Mouse (Mus musculus) limb, embryonic 14.5 days (tissue): Measurements from ENCODE around the gene Etv2. TPM values are rescaled to one million over a fixed set of nuclear protein-coding genes. Genes with fewer than 3 reads are reported as not detected.

Source experiments
- ATAC-seq: fragments of 200-750 bp; cut with Nextera tagmentation; 2 replicates; pipeline ENCODE4 v1.8.0; 2017; ENCODE audit warnings: low read depth, moderate number of reproducible peaks, moderate TSS enrichment; ENCODE audit not compliant: low FRiP score
- DNase-seq: peaks from one replicate; pipeline ENCODE4 v3.0.0-alpha.2; 2015; ENCODE audit warnings: low spot score
- H3K27ac ChIP-seq: fragments of 300-500 bp; sonication (generic); replicated peaks from 2 replicates; pipeline ENCODE4 v1.5.1; 2014; ENCODE audit warnings: low read depth, mild to moderate bottlenecking, low read length, moderate library complexity, mixed read lengths
- H3K27me3 ChIP-seq: fragments of 300-500 bp; sonication (generic); 2 replicates; pipeline ENCODE4 v1.6.1; 2014; ENCODE audit warnings: low read length, mixed read lengths; ENCODE audit not compliant: control insufficient read depth, insufficient read depth
- H3K36me3 ChIP-seq: fragments of 300-500 bp; sonication (generic); 2 replicates; pipeline ENCODE4 v1.6.1; 2014; ENCODE audit warnings: mild to moderate bottlenecking, low read length, moderate library complexity, mixed read lengths; ENCODE audit not compliant: control insufficient read depth, insufficient read depth
- H3K4me1 ChIP-seq: fragments of 300-500 bp; sonication (generic); 2 replicates; pipeline ENCODE4 v1.6.1; 2014; ENCODE audit warnings: antibody characterized with exemption, low read length, mixed read lengths; ENCODE audit not compliant: control insufficient read depth, insufficient read depth
- H3K4me2 ChIP-seq: fragments of 300-500 bp; sonication (generic); replicated peaks from 2 replicates; pipeline ENCODE4 v1.6.1; 2014; ENCODE audit warnings: low read depth, mild to moderate bottlenecking, low read length, moderate library complexity; ENCODE audit not compliant: severe bottlenecking
- H3K4me3 ChIP-seq: fragments of 300-500 bp; sonication (generic); replicated peaks from 2 replicates; pipeline ENCODE4 v1.5.1; 2014; ENCODE audit warnings: low read length
- H3K9ac ChIP-seq: fragments of 300-500 bp; sonication (generic); 2 replicates; pipeline ENCODE4 v1.6.1; 2014; ENCODE audit warnings: mild to moderate bottlenecking, low read depth, low read length, moderate library complexity; ENCODE audit not compliant: severe bottlenecking
- H3K9me3 ChIP-seq: fragments of 300-500 bp; sonication (generic); 2 replicates; pipeline ENCODE4 v1.6.1; 2016; ENCODE audit warnings: low read length; ENCODE audit not compliant: control insufficient read depth
- POLR2A ChIP-seq: fragments of 200-500 bp; IDR thresholded peaks from 2 replicates; pipeline ENCODE4 v1.8.0; 2012; ENCODE audit warnings: inconsistent platforms, mild to moderate bottlenecking, moderate library complexity, borderline replicate concordance; ENCODE audit not compliant: insufficient read depth, insufficient read length; ENCODE audit errors: extremely low read depth
- WGBS: fragments of 180-500 bp; shearing (Covaris S2); extraction: QIAGEN DNeasy Blood & Tissue Kit; methylation state at CpG from one replicate; pipeline ENCODE4 v1.1.7; 2014; 5-methylcytosine and 5-hydroxymethylcytosine counted together
- microRNA-seq: library from miRNA; unstranded; fragments of <30 nt; microRNA quantifications from one replicate; pipeline ENCODE4, GENCODE M21; 2016
- polyA plus RNA-seq, 2 experiments: library from polyadenylated mRNA; depleted of rRNA in 1 of 2; stranded (reverse) in 1 of 2; unstranded in 1 of 2; fragments of >200 nt; fragmentation: Nextera tagmentation in 1 of 2; extraction: Ambion mirVana in 1 of 2; gene quantifications; 2 replicates each; pipeline versions ENCODE4 v1.2.1 to v1.2.3; 2012 to 2014

The Etv2 gene
- polyA plus RNA-seq, 2 experiments: not detected

- no peak for ATAC-seq
- Histone ChIP-seq H3K36me3 (peaks cover 52% of the 10 kb centered on the region), H3K4me2 (no peak overlapping the region; the same call in 1 of the 2 replicates), H3K9ac (0 out of 2 replicates have a peak overlapping the region, but pooled peaks have one; percentile 98), H3K27ac (no peak overlapping the region), H3K9me3 (no peaks in the 10 kb centered on the region), H3K4me1 (peaks cover 14% of the 10 kb centered on the region), H3K4me3 (0 out of 2 replicates have a peak overlapping the region, but pooled peaks have one; percentile 96), H3K27me3 (no peaks in the 10 kb centered on the region)
- 86% methylated on average over 28 of the region's 28 CpGs for WGBS
- no peak for TF ChIP-seq POLR2A
- DNase-seq: no peak
Measured at GRCm38 (mm10) chr7:30586455-30587020, 49.1 kb downstream of the Etv2 start.

GRCm38 (mm10) chr7:30585170-30585569 is 50.5 kb downstream of the Etv2 start:
- WGBS: 95% methylated on average over 7 of the region's 7 CpGs
- H3K9ac ChIP-seq: no peak overlapping the region
- DNase-seq: no peak

GRCm38 (mm10) chr7:30584339-30584738 is 51.3 kb downstream of the Etv2 start:
- peaks cover 74% of the 10 kb centered on the region for H3K36me3 ChIP-seq
- H3K9ac ChIP-seq: no peak overlapping the region
- no peak overlapping the region for H3K4me2 ChIP-seq
- 97% methylated on average over 10 of the region's 10 CpGs for WGBS
- ATAC-seq (no peak), DNase-seq (no peak)
- no peak overlapping the region for H3K27ac ChIP-seq
- H3K27me3 ChIP-seq: no peaks in the 10 kb centered on the region
- no peak overlapping the region for H3K4me3 ChIP-seq
- H3K4me1 ChIP-seq: peaks cover 11% of the 10 kb centered on the region
- H3K9me3 ChIP-seq: no peaks in the 10 kb centered on the region
- TF ChIP-seq POLR2A: no peak

More at GRCm38 (mm10) chr7:30585170-30585569, 50.5 kb downstream of the Etv2 start:
- Histone ChIP-seq H3K4me2 (no peak overlapping the region), H3K36me3 (peaks cover 66% of the 10 kb centered on the region), H3K9me3 (no peaks in the 10 kb centered on the region), H3K27ac (no peak overlapping the region), H3K27me3 (no peaks in the 10 kb centered on the region), H3K4me3 (no peak overlapping the region), H3K4me1 (peaks cover 14% of the 10 kb centered on the region)
- ATAC-seq: no peak
- no peak for TF ChIP-seq POLR2A

Small RNA genes lying within 50 kb of the gene (microRNA-seq; reads per million reads assigned to microRNA genes)
- gene Mir3569: not detected

Other genes starting within 250 kb of the Etv2 start
Only the 30 nearest of the 33 such genes appear.
- gene Hcst, start 216.0 kb downstream of the Etv2 start, polyA plus RNA-seq (2012; rRNA removed): 1.9 and 2.2 TPM in 2 replicates
- 0.70 and 3.0 TPM in 2 replicates for gene Hcst, start 216.0 kb downstream of the Etv2 start, polyA plus RNA-seq (2014; fragmentation: Nextera tagmentation; extraction: Ambion mirVana)
- gene Nfkbid, start 214.1 kb downstream of the Etv2 start, polyA plus RNA-seq (2012; rRNA removed): 3.0 and 3.5 TPM in 2 replicates
- gene Nfkbid, start 214.1 kb downstream of the Etv2 start, polyA plus RNA-seq (2014; fragmentation: Nextera tagmentation; extraction: Ambion mirVana): 1.7 and 2.2 TPM in 2 replicates
- 41.9 and 55.5 TPM in 2 replicates for gene Aplp1, start 190.3 kb downstream of the Etv2 start, polyA plus RNA-seq (2012; rRNA removed)
- gene Aplp1, start 190.3 kb downstream of the Etv2 start, polyA plus RNA-seq (2014; fragmentation: Nextera tagmentation; extraction: Ambion mirVana): 31.4 and 37.4 TPM in 2 replicates
- 0.06 and 0.13 TPM in 2 replicates for gene Kirrel2, start 178.2 kb downstream of the Etv2 start, polyA plus RNA-seq (2012; rRNA removed)
- 0.07 TPM in 1 of 2 replicates, not detected in the other for gene Kirrel2, start 178.2 kb downstream of the Etv2 start, polyA plus RNA-seq (2014; fragmentation: Nextera tagmentation; extraction: Ambion mirVana)
- gene Nphs1, start 177.5 kb downstream of the Etv2 start, polyA plus RNA-seq (2012; rRNA removed): 0.03 and 0.06 TPM in 2 replicates
- gene Nphs1, start 177.5 kb downstream of the Etv2 start, polyA plus RNA-seq (2014; fragmentation: Nextera tagmentation; extraction: Ambion mirVana): 0.14 and 0.23 TPM in 2 replicates
- 0.04 and 0.11 TPM in 2 replicates for gene Prodh2, start 142.2 kb downstream of the Etv2 start, polyA plus RNA-seq (2012; rRNA removed)
- not detected in 2 replicates for gene Prodh2, start 142.2 kb downstream of the Etv2 start, polyA plus RNA-seq (2014; fragmentation: Nextera tagmentation; extraction: Ambion mirVana)
- gene Arhgap33, start 100.8 kb downstream of the Etv2 start, polyA plus RNA-seq (2012; rRNA removed): 66.1 and 91.7 TPM in 2 replicates
- 9.7 and 14.2 TPM in 2 replicates for gene Arhgap33, start 100.8 kb downstream of the Etv2 start, polyA plus RNA-seq (2014; fragmentation: Nextera tagmentation; extraction: Ambion mirVana)
- 15.4 and 18.6 TPM in 2 replicates for gene Hspb6, start 83.7 kb downstream of the Etv2 start, polyA plus RNA-seq (2012; rRNA removed)
- gene Hspb6, start 83.7 kb downstream of the Etv2 start, polyA plus RNA-seq (2014; fragmentation: Nextera tagmentation; extraction: Ambion mirVana): 15.7 and 16.8 TPM in 2 replicates
- 31.8 and 47.3 TPM in 2 replicates for gene Proser3, start 83.6 kb downstream of the Etv2 start, polyA plus RNA-seq (2012; rRNA removed)
- 9.4 and 10.8 TPM in 2 replicates for gene Proser3, start 83.6 kb downstream of the Etv2 start, polyA plus RNA-seq (2014; fragmentation: Nextera tagmentation; extraction: Ambion mirVana)
- gene Lin37, start 76.0 kb downstream of the Etv2 start, polyA plus RNA-seq (2012; rRNA removed): 35.8 and 38.7 TPM in 2 replicates
- gene Lin37, start 76.0 kb downstream of the Etv2 start, polyA plus RNA-seq (2014; fragmentation: Nextera tagmentation; extraction: Ambion mirVana): 38.5 and 45.8 TPM in 2 replicates
- gene U2af1l4, start 72.6 kb downstream of the Etv2 start, polyA plus RNA-seq (2012; rRNA removed): 71.8 and 75.8 TPM in 2 replicates
- 95.6 and 99.2 TPM in 2 replicates for gene U2af1l4, start 72.6 kb downstream of the Etv2 start, polyA plus RNA-seq (2014; fragmentation: Nextera tagmentation; extraction: Ambion mirVana)
- 7.3 and 8.9 TPM in 2 replicates for gene Gm49396, start 72.5 kb downstream of the Etv2 start, polyA plus RNA-seq (2012; rRNA removed)
- gene Gm49396, start 72.5 kb downstream of the Etv2 start, polyA plus RNA-seq (2014; fragmentation: Nextera tagmentation; extraction: Ambion mirVana): 5.0 and 7.4 TPM in 2 replicates
- gene Psenen, start 72.2 kb downstream of the Etv2 start, polyA plus RNA-seq (2012; rRNA removed): 141 and 161 TPM in 2 replicates
- 136 and 137 TPM in 2 replicates for gene Psenen, start 72.2 kb downstream of the Etv2 start, polyA plus RNA-seq (2014; fragmentation: Nextera tagmentation; extraction: Ambion mirVana)
- gene Igflr1, start 70.4 kb downstream of the Etv2 start, polyA plus RNA-seq (2012; rRNA removed): 5.2 and 6.0 TPM in 2 replicates
- 1.7 and 4.9 TPM in 2 replicates for gene Igflr1, start 70.4 kb downstream of the Etv2 start, polyA plus RNA-seq (2014; fragmentation: Nextera tagmentation; extraction: Ambion mirVana)
- 62.0 and 73.8 TPM in 2 replicates for gene Kmt2b, start 47.1 kb downstream of the Etv2 start, polyA plus RNA-seq (2012; rRNA removed)
- gene Kmt2b, start 47.1 kb downstream of the Etv2 start, polyA plus RNA-seq (2014; fragmentation: Nextera tagmentation; extraction: Ambion mirVana): 13.1 and 15.4 TPM in 2 replicates
- 0.51 and 0.55 TPM in 2 replicates for gene Zbtb32, start 36.9 kb downstream of the Etv2 start, polyA plus RNA-seq (2012; rRNA removed)
- gene Zbtb32, start 36.9 kb downstream of the Etv2 start, polyA plus RNA-seq (2014; fragmentation: Nextera tagmentation; extraction: Ambion mirVana): 0.62 and 0.67 TPM in 2 replicates
- 4.7 and 5.7 TPM in 2 replicates for gene Upk1a, start 23.0 kb downstream of the Etv2 start, polyA plus RNA-seq (2012; rRNA removed)
- 1.2 and 1.7 TPM in 2 replicates for gene Upk1a, start 23.0 kb downstream of the Etv2 start, polyA plus RNA-seq (2014; fragmentation: Nextera tagmentation; extraction: Ambion mirVana)
- gene Cox6b1, start 9.7 kb downstream of the Etv2 start, polyA plus RNA-seq (2012; rRNA removed): 607 and 677 TPM in 2 replicates
- gene Cox6b1, start 9.7 kb downstream of the Etv2 start, polyA plus RNA-seq (2014; fragmentation: Nextera tagmentation; extraction: Ambion mirVana): 799 and 875 TPM in 2 replicates
- gene Rbm42, start 14.5 kb upstream of the Etv2 start, polyA plus RNA-seq (2012; rRNA removed): 68.1 and 87.7 TPM in 2 replicates
- gene Rbm42, start 14.5 kb upstream of the Etv2 start, polyA plus RNA-seq (2014; fragmentation: Nextera tagmentation; extraction: Ambion mirVana): 107 and 113 TPM in 2 replicates
- gene Haus5, start 29.1 kb upstream of the Etv2 start, polyA plus RNA-seq (2012; rRNA removed): 38.8 and 45.0 TPM in 2 replicates
- 35.0 and 35.6 TPM in 2 replicates for gene Haus5, start 29.1 kb upstream of the Etv2 start, polyA plus RNA-seq (2014; fragmentation: Nextera tagmentation; extraction: Ambion mirVana)
- not detected in 2 replicates for gene Pmis2, start 35.8 kb upstream of the Etv2 start, polyA plus RNA-seq (2012; rRNA removed)
- not detected in 2 replicates for gene Pmis2, start 35.8 kb upstream of the Etv2 start, polyA plus RNA-seq (2014; fragmentation: Nextera tagmentation; extraction: Ambion mirVana)
- gene 2200002J24Rik, start 63.1 kb upstream of the Etv2 start, polyA plus RNA-seq (2012; rRNA removed): 0.44 TPM in 1 of 2 replicates, not detected in the other
- gene 2200002J24Rik, start 63.1 kb upstream of the Etv2 start, polyA plus RNA-seq (2014; fragmentation: Nextera tagmentation; extraction: Ambion mirVana): 0.51 TPM in 1 of 2 replicates, not detected in the other
- 0.89 and 1.0 TPM in 2 replicates for gene Atp4a, start 76.4 kb upstream of the Etv2 start, polyA plus RNA-seq (2012; rRNA removed)
- 0.30 and 0.48 TPM in 2 replicates for gene Atp4a, start 76.4 kb upstream of the Etv2 start, polyA plus RNA-seq (2014; fragmentation: Nextera tagmentation; extraction: Ambion mirVana)
- gene Tmem147, start 93.7 kb upstream of the Etv2 start, polyA plus RNA-seq (2012; rRNA removed): 178 and 233 TPM in 2 replicates
- 221 and 231 TPM in 2 replicates for gene Tmem147, start 93.7 kb upstream of the Etv2 start, polyA plus RNA-seq (2014; fragmentation: Nextera tagmentation; extraction: Ambion mirVana)
- not detected in 2 replicates for gene Gapdhs, start 107.8 kb upstream of the Etv2 start, polyA plus RNA-seq (2012; rRNA removed)
- 0.75 TPM in 1 of 2 replicates, not detected in the other for gene Gapdhs, start 107.8 kb upstream of the Etv2 start, polyA plus RNA-seq (2014; fragmentation: Nextera tagmentation; extraction: Ambion mirVana)
- 15.1 and 28.4 TPM in 2 replicates for gene Sbsn, start 115.6 kb upstream of the Etv2 start, polyA plus RNA-seq (2012; rRNA removed)
- gene Sbsn, start 115.6 kb upstream of the Etv2 start, polyA plus RNA-seq (2014; fragmentation: Nextera tagmentation; extraction: Ambion mirVana): 21.3 and 38.7 TPM in 2 replicates
- 124 and 151 TPM in 2 replicates for gene Dmkn, start 127.9 kb upstream of the Etv2 start, polyA plus RNA-seq (2012; rRNA removed)
- 168 and 289 TPM in 2 replicates for gene Dmkn, start 127.9 kb upstream of the Etv2 start, polyA plus RNA-seq (2014; fragmentation: Nextera tagmentation; extraction: Ambion mirVana)
- gene Krtdap, start 152.0 kb upstream of the Etv2 start, polyA plus RNA-seq (2012; rRNA removed): 290 and 318 TPM in 2 replicates
- gene Krtdap, start 152.0 kb upstream of the Etv2 start, polyA plus RNA-seq (2014; fragmentation: Nextera tagmentation; extraction: Ambion mirVana): 833 and 1,442 TPM in 2 replicates
- gene Ffar2, start 187.9 kb upstream of the Etv2 start, polyA plus RNA-seq (2012; rRNA removed): 0.12 and 0.18 TPM in 2 replicates
- 0.44 TPM in 1 of 2 replicates, not detected in the other for gene Ffar2, start 187.9 kb upstream of the Etv2 start, polyA plus RNA-seq (2014; fragmentation: Nextera tagmentation; extraction: Ambion mirVana)
- not detected in 2 replicates for gene Ffar3, start 220.3 kb upstream of the Etv2 start, polyA plus RNA-seq (2012; rRNA removed)
- not detected in 2 replicates for gene Ffar3, start 220.3 kb upstream of the Etv2 start, polyA plus RNA-seq (2014; fragmentation: Nextera tagmentation; extraction: Ambion mirVana)